Mouse (Mus musculus): ENCODE results near the gene Gabra3. TPM values are rescaled to one million over a fixed set of nuclear protein-coding genes. Genes with fewer than 3 reads are reported as not detected.

The Gabra3 gene
- under 1 TPM; 0.23 to 0.44 TPM for total RNA-seq (2021)
- 1.2 and 3.5 TPM in 2 replicates for polyA plus RNA-seq (2012; rRNA removed)
- long read RNA-seq, result 0 reads

DNA sequence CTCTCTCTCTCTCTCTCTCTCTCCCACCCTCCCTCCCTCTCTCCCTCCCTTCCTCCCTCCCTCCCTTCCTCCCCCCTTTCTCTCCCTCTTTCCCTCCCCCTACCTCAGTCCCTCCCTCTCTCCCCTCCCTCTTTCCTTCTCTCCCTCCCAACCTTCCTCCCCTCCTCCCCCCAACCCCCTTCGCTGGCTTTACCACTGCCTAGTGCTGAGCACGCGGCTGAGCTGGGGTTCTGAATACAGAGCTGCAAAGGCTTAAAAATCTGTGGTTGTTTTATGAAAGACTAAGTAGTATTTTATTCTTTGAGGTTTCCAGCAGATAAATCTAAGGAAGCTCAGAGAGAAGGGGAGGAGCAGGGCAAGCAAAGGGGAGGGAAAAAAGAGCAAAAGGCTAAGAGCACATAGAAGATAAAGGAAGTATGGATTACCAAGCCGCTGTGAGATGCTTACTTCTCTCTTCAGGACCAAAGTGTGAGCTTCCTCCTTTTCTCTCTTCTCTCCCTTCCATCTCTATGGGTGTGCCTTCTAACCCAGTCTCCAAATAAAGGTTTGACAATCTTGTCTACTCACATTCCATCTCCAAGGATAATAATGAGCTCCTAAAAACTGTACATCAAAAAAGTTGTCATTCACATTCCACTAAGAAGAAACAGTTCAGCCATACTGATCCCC, at the start of gene Gabra3:
Gene Gabra3 (minus strand): TSS at position 619 of the 669 bp plus-strand sequence.
- H3K4me3 ChIP-seq, result no peak within 1 kb of the TSS
- H3K27ac ChIP-seq, result no peak within 1 kb of the TSS
- 2% methylated on average over 4 of the region's 4 CpGs for WGBS
- H3K9ac ChIP-seq (ENCODE audit: low read depth, low read length), result no peak within 1 kb of the TSS
- no peaks in the 10 kb centered on the region for H3K27me3 ChIP-seq (ENCODE audit: control insufficient read depth, insufficient read depth, low read length)
- no peak for TF ChIP-seq EP300 (IDR thresholded peaks at IDR 0.05; ENCODE audit: insufficient read depth, low read depth, low read length)
- TF ChIP-seq POLR2A (IDR thresholded peaks at IDR 0.05; ENCODE audit: insufficient read depth, low read depth, low read length), result no peak
- TF ChIP-seq CTCF (IDR thresholded peaks at IDR 0.05), result no peak
- H3K36me3 ChIP-seq (ENCODE audit: control insufficient read depth, insufficient read depth, low read length), result no peaks in the 10 kb centered on the region
- intact Hi-C loops (cut with DNase I), result no loop called here
- no peak for DNase-seq
- no peaks in the 10 kb centered on the region for H3K4me1 ChIP-seq (ENCODE audit: control insufficient read depth, insufficient read depth, low read length)
- H3K79me2 ChIP-seq (replicated peaks; ENCODE audit: control insufficient read depth, insufficient read depth, low read length), result no peaks in the 10 kb centered on the region

DNA sequence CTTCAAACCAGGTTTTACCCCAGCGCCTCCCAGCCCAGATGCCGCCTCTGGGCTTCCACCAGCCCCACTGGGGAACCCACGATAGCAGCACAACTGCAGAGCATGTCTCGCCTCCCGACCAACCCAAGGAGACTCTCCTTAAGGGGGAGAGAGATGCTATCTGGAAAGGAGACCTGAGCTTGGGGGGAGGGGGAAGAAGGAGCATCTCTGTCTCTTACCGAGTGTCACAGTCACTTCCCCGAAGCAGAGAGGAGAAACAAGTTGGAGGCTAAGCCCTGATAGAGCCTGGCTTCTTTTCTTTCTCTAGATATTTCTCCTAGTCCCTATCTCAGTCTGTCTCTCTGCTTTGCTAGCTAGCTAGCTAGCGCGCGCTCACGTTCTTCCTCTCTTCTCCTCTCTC, 859 bp downstream of the Gabra3 start:
- H3K36me3 ChIP-seq (ENCODE audit: control insufficient read depth, insufficient read depth, low read length), result no peaks in the 10 kb centered on the region
- WGBS, result 5% methylated on average over 11 of the region's 11 CpGs
- no peak overlapping the region for H3K9ac ChIP-seq (ENCODE audit: low read depth, low read length)
- intact Hi-C loops (cut with DNase I), result no loop called here
- no peak overlapping the region for H3K4me3 ChIP-seq
- no peaks in the 10 kb centered on the region for H3K79me2 ChIP-seq (replicated peaks; ENCODE audit: control insufficient read depth, insufficient read depth, low read length)
- TF ChIP-seq EP300 (IDR thresholded peaks at IDR 0.05; ENCODE audit: insufficient read depth, low read depth, low read length) (no peak), POLR2A (IDR thresholded peaks at IDR 0.05; ENCODE audit: insufficient read depth, low read depth, low read length) (no peak), CTCF (IDR thresholded peaks at IDR 0.05) (no peak)
- no peak overlapping the region for H3K27ac ChIP-seq
- H3K27me3 ChIP-seq (ENCODE audit: control insufficient read depth, insufficient read depth, low read length), result no peaks in the 10 kb centered on the region
- DNase-seq, result no peak
- H3K4me1 ChIP-seq (ENCODE audit: control insufficient read depth, insufficient read depth, low read length), result no peaks in the 10 kb centered on the region

DNA sequence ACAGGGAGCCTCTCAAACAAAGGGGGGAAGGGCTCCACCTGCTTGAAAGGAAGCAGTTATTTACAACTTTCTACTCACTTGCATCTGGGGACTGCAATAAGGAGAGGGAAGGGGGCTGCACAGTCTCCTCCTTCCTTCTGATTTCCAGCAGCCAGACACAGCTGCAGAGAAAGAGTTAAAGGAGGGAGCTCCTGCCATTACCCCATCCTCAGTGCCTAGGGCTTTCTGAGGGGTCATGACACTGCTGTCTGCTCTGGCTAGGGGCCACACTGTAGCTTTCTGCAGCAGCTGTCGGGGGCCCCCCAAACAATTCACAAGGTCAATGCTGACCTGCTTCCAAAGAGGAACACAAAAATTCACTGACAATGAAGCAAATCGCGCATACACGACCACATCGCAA, 1.3 kb downstream of the Gabra3 start:
- no peak overlapping the region for H3K27ac ChIP-seq
- no peak overlapping the region for H3K4me3 ChIP-seq
- TF ChIP-seq CTCF (IDR thresholded peaks at IDR 0.05) (no peak), POLR2A (IDR thresholded peaks at IDR 0.05; ENCODE audit: insufficient read depth, low read depth, low read length) (no peak), EP300 (IDR thresholded peaks at IDR 0.05; ENCODE audit: insufficient read depth, low read depth, low read length) (no peak)
- DNase-seq, result no peak
- H3K36me3 ChIP-seq (ENCODE audit: control insufficient read depth, insufficient read depth, low read length), result no peaks in the 10 kb centered on the region
- H3K27me3 ChIP-seq (ENCODE audit: control insufficient read depth, insufficient read depth, low read length), result no peaks in the 10 kb centered on the region
- intact Hi-C loops (cut with DNase I), result no loop called here
- H3K9ac ChIP-seq (ENCODE audit: low read depth, low read length), result no peak overlapping the region
- no peaks in the 10 kb centered on the region for H3K4me1 ChIP-seq (ENCODE audit: control insufficient read depth, insufficient read depth, low read length)
- WGBS, result 15% methylated on average over 5 of the region's 5 CpGs
- no peaks in the 10 kb centered on the region for H3K79me2 ChIP-seq (replicated peaks; ENCODE audit: control insufficient read depth, insufficient read depth, low read length)

DNA sequence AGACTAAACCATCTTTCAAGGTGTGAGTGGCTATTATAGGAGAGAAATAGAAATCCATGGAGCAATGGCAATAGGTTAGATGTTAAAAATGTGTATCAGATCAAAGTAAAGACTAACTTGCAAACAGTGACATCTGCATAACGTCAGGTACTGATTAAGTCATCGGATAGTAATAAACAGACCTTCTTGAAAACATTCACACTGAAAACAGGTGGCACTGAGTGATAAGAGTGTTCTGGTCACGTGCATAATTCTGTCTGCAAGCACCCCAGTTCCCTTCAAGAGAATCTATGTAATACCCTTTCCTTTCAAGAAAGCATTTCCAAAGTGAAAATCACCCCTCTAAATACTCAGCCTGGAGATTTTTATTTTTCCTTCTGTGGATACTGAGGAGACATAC, 6.0 kb downstream of the Gabra3 start:
- no peak for DNase-seq
- H3K4me1 ChIP-seq (ENCODE audit: control insufficient read depth, insufficient read depth, low read length), result no peaks in the 10 kb centered on the region
- WGBS, result 43% methylated on average over 3 of the region's 3 CpGs
- no peak overlapping the region for H3K4me3 ChIP-seq
- H3K79me2 ChIP-seq (replicated peaks; ENCODE audit: control insufficient read depth, insufficient read depth, low read length), result no peaks in the 10 kb centered on the region
- H3K9ac ChIP-seq (ENCODE audit: low read depth, low read length), result no peak overlapping the region
- intact Hi-C loops (cut with DNase I), result no loop called here
- H3K36me3 ChIP-seq (ENCODE audit: control insufficient read depth, insufficient read depth, low read length), result no peaks in the 10 kb centered on the region
- TF ChIP-seq POLR2A (IDR thresholded peaks at IDR 0.05; ENCODE audit: insufficient read depth, low read depth, low read length) (no peak), CTCF (IDR thresholded peaks at IDR 0.05) (no peak), EP300 (IDR thresholded peaks at IDR 0.05; ENCODE audit: insufficient read depth, low read depth, low read length) (no peak)
- no peak overlapping the region for H3K27ac ChIP-seq
- H3K27me3 ChIP-seq (ENCODE audit: control insufficient read depth, insufficient read depth, low read length), result no peaks in the 10 kb centered on the region

DNA sequence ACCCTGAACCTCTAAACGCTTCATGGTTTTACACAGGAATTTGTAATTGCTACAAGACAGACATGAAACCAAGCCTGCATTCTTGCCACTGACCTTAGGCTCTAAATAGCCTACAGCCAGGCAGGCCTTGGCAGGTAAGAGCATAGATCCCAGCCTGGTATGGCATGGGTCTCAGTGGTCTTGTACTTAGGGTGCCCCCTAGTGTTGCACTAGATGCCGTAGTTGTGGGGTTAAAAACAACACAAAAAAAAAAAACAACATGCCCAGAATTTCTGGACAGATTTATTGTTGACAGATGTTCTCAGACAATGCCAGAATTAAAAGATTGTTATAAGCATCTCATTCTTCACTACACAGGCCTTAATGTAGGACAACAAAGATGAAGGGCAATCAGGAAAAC, 12.0 kb downstream of the Gabra3 start:
- intact Hi-C loops (cut with DNase I), result no loop called here

DNA sequence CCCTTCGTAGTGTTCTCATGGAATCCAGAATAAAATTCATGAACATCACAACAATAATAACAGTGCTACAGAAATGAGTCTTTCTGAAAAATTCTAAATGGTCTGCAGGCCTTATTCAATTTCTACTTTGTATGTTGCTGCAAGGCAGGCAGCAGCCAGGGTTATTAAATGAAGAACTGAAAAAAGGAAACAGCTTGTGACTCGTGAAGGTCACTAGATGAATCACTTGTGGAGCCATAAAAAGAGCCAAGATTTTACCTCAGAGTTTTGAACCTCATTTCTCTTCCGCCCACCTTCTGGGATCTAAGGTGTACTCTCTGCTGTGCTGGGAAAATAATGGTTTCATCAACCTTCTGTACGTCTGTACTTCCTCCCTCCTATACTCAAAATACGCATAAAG, 159.4 kb downstream of the Gabra3 start:
- WGBS, result 61% methylated on average over 5 of the region's 5 CpGs

More for the DNA sequence above, 12.0 kb downstream of the Gabra3 start:
- no peak for DNase-seq
- Histone ChIP-seq H3K79me2 (replicated peaks; ENCODE audit: control insufficient read depth, insufficient read depth, low read length) (no peaks in the 10 kb centered on the region), H3K27ac (no peak overlapping the region), H3K36me3 (ENCODE audit: control insufficient read depth, insufficient read depth, low read length) (no peaks in the 10 kb centered on the region), H3K27me3 (ENCODE audit: control insufficient read depth, insufficient read depth, low read length) (no peaks in the 10 kb centered on the region), H3K4me3 (no peak overlapping the region), H3K4me1 (ENCODE audit: control insufficient read depth, insufficient read depth, low read length) (no peaks in the 10 kb centered on the region), H3K9ac (ENCODE audit: low read depth, low read length) (no peak overlapping the region)
- 44% methylated on average over 2 of the region's 2 CpGs for WGBS
- TF ChIP-seq CTCF (IDR thresholded peaks at IDR 0.05), result peak; percentile 28; the same call in 1 of the 2 replicates
- no peak for TF ChIP-seq EP300 (IDR thresholded peaks at IDR 0.05; ENCODE audit: insufficient read depth, low read depth, low read length)

More for the DNA sequence above, 159.4 kb downstream of the Gabra3 start:
- TF ChIP-seq POLR2A (IDR thresholded peaks at IDR 0.05; ENCODE audit: insufficient read depth, low read depth, low read length) (no peak), CTCF (IDR thresholded peaks at IDR 0.05) (no peak), EP300 (IDR thresholded peaks at IDR 0.05; ENCODE audit: insufficient read depth, low read depth, low read length) (no peak)
- no peaks in the 10 kb centered on the region for H3K36me3 ChIP-seq (ENCODE audit: control insufficient read depth, insufficient read depth, low read length)
- no peaks in the 10 kb centered on the region for H3K27me3 ChIP-seq (ENCODE audit: control insufficient read depth, insufficient read depth, low read length)
- intact Hi-C loops (cut with DNase I), result no loop called here
- H3K4me1 ChIP-seq (ENCODE audit: control insufficient read depth, insufficient read depth, low read length), result no peaks in the 10 kb centered on the region
- no peak overlapping the region for H3K4me3 ChIP-seq
- no peak overlapping the region for H3K27ac ChIP-seq
- no peaks in the 10 kb centered on the region for H3K79me2 ChIP-seq (replicated peaks; ENCODE audit: control insufficient read depth, insufficient read depth, low read length)
- no peak overlapping the region for H3K9ac ChIP-seq (ENCODE audit: low read depth, low read length)
- no peak for DNase-seq
